Mouse (Mus musculus): Measurements from ENCODE around the gene Ets1.

DNA sequence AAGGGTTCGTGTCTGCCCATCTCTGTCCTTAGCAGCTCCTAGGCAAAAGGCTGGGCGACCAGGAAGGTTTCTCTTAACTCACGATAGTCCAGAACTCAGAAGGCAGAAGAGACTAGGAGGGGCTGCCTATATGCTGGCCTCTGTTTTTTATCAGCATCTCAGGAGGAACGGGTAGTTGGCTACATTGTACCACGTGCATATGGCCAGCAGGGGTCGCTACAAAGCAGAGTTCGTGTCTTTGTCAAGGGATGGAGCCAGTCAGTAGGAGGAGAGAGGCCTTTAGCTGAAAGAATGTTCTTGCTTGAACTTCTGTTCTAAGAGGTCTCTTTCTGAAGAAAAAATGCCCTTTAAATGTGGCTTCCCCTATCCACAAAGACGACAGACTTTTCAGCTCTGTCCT is 46.1 kb upstream of the Ets1 start:
- TF ChIP-seq CTCF (IDR thresholded peaks at IDR 0.05; ENCODE audit: control insufficient read depth, insufficient read depth, insufficient replicate concordance, low read depth, low read length) (peak; percentile 89), POLR2A (IDR thresholded peaks at IDR 0.05; ENCODE audit: control insufficient read depth, low read depth, low read length) (no peak)

Measured in testis, adult 2 months (tissue).